Mouse (Mus musculus) MEL (cell line): Measurements from ENCODE around the gene Zfp598. TPM values are rescaled to one million over a fixed set of nuclear protein-coding genes. Genes with fewer than 3 reads are reported as not detected.

Experiments
- DNase-seq: peaks from one replicate; pipeline ENCODE4 v3.0.0; 2011; ENCODE audit warnings: low read depth, low spot score
- H3K27ac ChIP-seq: 2 replicates; pipeline ENCODE4 v1.5.1; 2012; ENCODE audit warnings: low read depth, mild to moderate bottlenecking, control low read depth, low read length, moderate library complexity; ENCODE audit not compliant: control insufficient read depth
- H3K27me3 ChIP-seq, 2 experiments: fragments of 150-350 bp in 1 of 2; sonication (generic) in 1 of 2; 2 replicates each; pipeline ENCODE4 v1.6.1; 2012; ENCODE audit warnings: low read length in 2 of 2, mild to moderate bottlenecking in 2 of 2, improper control_type of control experiment in 1 of 2, moderate library complexity in 1 of 2; ENCODE audit not compliant: insufficient read depth in 2 of 2, control insufficient read depth in 1 of 2
- H3K36me3 ChIP-seq, 2 experiments: 2 replicates each; pipeline ENCODE4 v1.6.1; 2012 to 2014; ENCODE audit warnings: low read length in 2 of 2, improper control_type of control experiment in 1 of 2, inconsistent platforms in 1 of 2, mild to moderate bottlenecking in 1 of 2; ENCODE audit not compliant: insufficient read depth in 2 of 2, control insufficient read depth in 1 of 2
- H3K4me1 ChIP-seq, 2 experiments: fragments of 150-350 bp in 1 of 2; sonication (generic) in 1 of 2; 2 replicates each; pipeline ENCODE4 v1.6.1; 2012; ENCODE audit warnings: low read length in 2 of 2, improper control_type of control experiment in 1 of 2, mild to moderate bottlenecking in 1 of 2; ENCODE audit not compliant: insufficient read depth in 2 of 2, control insufficient read depth in 1 of 2
- H3K4me3 ChIP-seq, 2 experiments: fragments of 150-350 bp in 1 of 2; sonication (generic) in 1 of 2; 2 replicates each; pipeline ENCODE4 v1.5.1; 2012; ENCODE audit warnings: low read depth in 2 of 2, low read length in 2 of 2, mild to moderate bottlenecking in 2 of 2, moderate library complexity in 2 of 2, control low read depth in 1 of 2, improper control_type of control experiment in 1 of 2; ENCODE audit not compliant: control insufficient read depth in 1 of 2, insufficient read depth in 1 of 2
- H3K79me2 ChIP-seq: 2 replicates; pipeline ENCODE4 v1.6.1; 2012; ENCODE audit warnings: mild to moderate bottlenecking, low read length, moderate library complexity; ENCODE audit not compliant: control insufficient read depth, poor library complexity, insufficient read depth
- H3K9ac ChIP-seq: 2 replicates; pipeline ENCODE4 v1.6.1; 2012; ENCODE audit warnings: low read depth, mild to moderate bottlenecking, control low read depth, low read length, moderate library complexity; ENCODE audit not compliant: control insufficient read depth, poor library complexity, severe bottlenecking
- H3K9me3 ChIP-seq: fragments of 150-350 bp; sonication (generic); replicated peaks from 2 replicates; pipeline ENCODE4 v1.6.1; 2012; ENCODE audit warnings: mild to moderate bottlenecking, low read length, improper control_type of control experiment, moderate library complexity; ENCODE audit not compliant: insufficient read depth
- CHD1 ChIP-seq: IDR thresholded peaks from 2 replicates; pipeline ENCODE4 v1.6.1; 2012; ENCODE audit warnings: low read depth, mild to moderate bottlenecking, inconsistent platforms, low read length, improper control_type of control experiment
- CHD2 ChIP-seq: IDR thresholded peaks from 2 replicates; pipeline ENCODE4 v1.6.1; 2011; ENCODE audit warnings: low read length, improper control_type of control experiment
- CTCF ChIP-seq, 3 experiments: IDR thresholded peaks in 2 of 3; conservative IDR thresholded peaks in 1 of 3; 2 replicates each; pipeline ENCODE4 v1.5.1; 2011 to 2012; ENCODE audit warnings: low read length in 3 of 3, low read depth in 2 of 3, mild to moderate bottlenecking in 2 of 3, improper control_type of control experiment in 1 of 3, inconsistent platforms in 1 of 3, mixed read lengths in 1 of 3, moderate library complexity in 1 of 3; ENCODE audit not compliant: control insufficient read depth in 1 of 3, insufficient read depth in 1 of 3, poor library complexity in 1 of 3, severe bottlenecking in 1 of 3
- EP300 ChIP-seq, 2 experiments: IDR thresholded peaks; 2 replicates each; pipeline ENCODE4 v1.6.1; 2011; ENCODE audit warnings: improper control_type of control experiment in 2 of 2, low read length in 2 of 2, low read depth in 1 of 2, mild to moderate bottlenecking in 1 of 2
- GABPA ChIP-seq: IDR thresholded peaks from 2 replicates; pipeline ENCODE4 v1.6.1; 2012; ENCODE audit warnings: low read depth, mild to moderate bottlenecking, inconsistent platforms, low read length, improper control_type of control experiment, moderate library complexity
- HCFC1 ChIP-seq: IDR thresholded peaks from 2 replicates; pipeline ENCODE4 v1.6.1; 2012; ENCODE audit warnings: low read depth, mild to moderate bottlenecking, inconsistent platforms, low read length, improper control_type of control experiment, moderate library complexity
- JUND ChIP-seq: IDR thresholded peaks from 2 replicates; pipeline ENCODE4 v1.6.1; 2011; ENCODE audit warnings: low read depth, mild to moderate bottlenecking, improper control_type of control experiment, low read length
- KAT2A ChIP-seq: conservative IDR thresholded peaks from 2 replicates; pipeline ENCODE4 v1.6.1; 2012; ENCODE audit warnings: low read depth, low read length, improper control_type of control experiment, inconsistent platforms
- MAFK ChIP-seq: IDR thresholded peaks from 2 replicates; pipeline ENCODE4 v1.6.1; 2011; ENCODE audit warnings: low read depth, mild to moderate bottlenecking, low read length, improper control_type of control experiment, borderline replicate concordance
- MAZ ChIP-seq: IDR thresholded peaks from 2 replicates; pipeline ENCODE4 v1.6.1; 2012; ENCODE audit warnings: low read depth, mild to moderate bottlenecking, inconsistent platforms, low read length, improper control_type of control experiment
- MEF2A ChIP-seq: IDR thresholded peaks from 2 replicates; pipeline ENCODE4 v1.6.1; 2014; ENCODE audit warnings: low read depth, mild to moderate bottlenecking, inconsistent platforms, low read length, improper control_type of control experiment; ENCODE audit not compliant: poor library complexity, insufficient replicate concordance, severe bottlenecking; ENCODE audit errors: extremely low read depth
- NRF1 ChIP-seq: IDR thresholded peaks from 2 replicates; pipeline ENCODE4 v1.6.1; 2014; ENCODE audit warnings: low read depth, mild to moderate bottlenecking, inconsistent platforms, low read length, improper control_type of control experiment, moderate library complexity; ENCODE audit not compliant: poor library complexity, insufficient read depth, severe bottlenecking
- POLR2AphosphoS2 ChIP-seq: IDR thresholded peaks from 2 replicates; pipeline ENCODE4 v1.6.1; 2011; ENCODE audit warnings: low read length, improper control_type of control experiment
- POLR2AphosphoS5 ChIP-seq: IDR thresholded peaks from 2 replicates; pipeline ENCODE4 v1.6.1; 2012; ENCODE audit warnings: low read depth, borderline replicate concordance, mild to moderate bottlenecking, inconsistent platforms, low read length, moderate library complexity, mixed read lengths
- RAD21 ChIP-seq: IDR thresholded peaks from 2 replicates; pipeline ENCODE4 v1.6.1; 2011; ENCODE audit warnings: mild to moderate bottlenecking, low read depth, low read length, improper control_type of control experiment
- RCOR1 ChIP-seq: IDR thresholded peaks from 2 replicates; pipeline ENCODE4 v1.6.1; 2012; ENCODE audit warnings: low read depth, mild to moderate bottlenecking, inconsistent platforms, low read length, improper control_type of control experiment
- SIN3A ChIP-seq: IDR thresholded peaks from 2 replicates; pipeline ENCODE4 v1.6.1; 2012; ENCODE audit warnings: low read length, improper control_type of control experiment, inconsistent platforms
- SMC3 ChIP-seq: IDR thresholded peaks from 2 replicates; pipeline ENCODE4 v1.6.1; 2011; ENCODE audit warnings: low read depth, low read length, improper control_type of control experiment
- TAL1 ChIP-seq: IDR thresholded peaks from 2 replicates; pipeline ENCODE4 v1.6.1; 2012; ENCODE audit warnings: mild to moderate bottlenecking, inconsistent platforms, low read length, moderate library complexity, mixed read lengths
- TBP ChIP-seq: IDR thresholded peaks from 2 replicates; pipeline ENCODE4 v1.8.0; 2011; ENCODE audit warnings: low read depth, low read length, improper control_type of control experiment
- USF1 ChIP-seq: IDR thresholded peaks from 2 replicates; pipeline ENCODE4 v1.6.1; 2014; ENCODE audit warnings: low read depth, mild to moderate bottlenecking, inconsistent platforms, low read length, improper control_type of control experiment, moderate library complexity
- USF2 ChIP-seq, 2 experiments: IDR thresholded peaks; 2 replicates each; pipeline ENCODE4 v1.6.1; 2011 to 2012; ENCODE audit warnings: improper control_type of control experiment in 2 of 2, low read length in 2 of 2, borderline replicate concordance in 1 of 2, inconsistent platforms in 1 of 2, low read depth in 1 of 2, mild to moderate bottlenecking in 1 of 2; ENCODE audit not compliant: insufficient read depth in 1 of 2
- ZC3H11A ChIP-seq: IDR thresholded peaks from 2 replicates; pipeline ENCODE4 v1.6.1; 2012; ENCODE audit warnings: low read depth, mild to moderate bottlenecking, inconsistent platforms, low read length, improper control_type of control experiment
- ZKSCAN1 ChIP-seq: IDR thresholded peaks from 2 replicates; pipeline ENCODE4 v1.6.1; 2012; ENCODE audit warnings: low read depth, mild to moderate bottlenecking, inconsistent platforms, low read length, improper control_type of control experiment, moderate library complexity
- ZMIZ1 ChIP-seq: IDR thresholded peaks from 2 replicates; pipeline ENCODE4 v1.6.1; 2012; ENCODE audit warnings: low read depth, mild to moderate bottlenecking, inconsistent platforms, low read length, improper control_type of control experiment, moderate library complexity
- ZNF384 ChIP-seq: IDR thresholded peaks from 2 replicates; pipeline ENCODE4 v1.6.1; 2012; ENCODE audit warnings: low read depth, mild to moderate bottlenecking, inconsistent platforms, low read length, improper control_type of control experiment
- polyA plus RNA-seq, 2 experiments: library from polyadenylated mRNA; stranded (reverse) in 1 of 2; unstranded in 1 of 2; fragments of >175 nt in 1 of 2; fragments of >200 nt in 1 of 2; gene quantifications; 2 replicates each; pipeline versions ENCODE4 v1.2.1 to v1.2.4; 2012; ENCODE audit warnings: low replicate concordance in 2 of 2, low read depth in 1 of 2; ENCODE audit not compliant: insufficient read length in 2 of 2, insufficient read depth in 1 of 2, missing spikeins in 1 of 2
- total RNA-seq: library from RNA; depleted of rRNA; stranded (reverse); fragments of 300-350 nt; gene quantifications from 2 replicates; pipeline ENCODE4 v1.2.3, GENCODE M21; 2012

The Zfp598 gene
- total and polyA plus RNA-seq, 3 experiments, result 22.2 to 80.4 (median 59.0) TPM

DNA sequence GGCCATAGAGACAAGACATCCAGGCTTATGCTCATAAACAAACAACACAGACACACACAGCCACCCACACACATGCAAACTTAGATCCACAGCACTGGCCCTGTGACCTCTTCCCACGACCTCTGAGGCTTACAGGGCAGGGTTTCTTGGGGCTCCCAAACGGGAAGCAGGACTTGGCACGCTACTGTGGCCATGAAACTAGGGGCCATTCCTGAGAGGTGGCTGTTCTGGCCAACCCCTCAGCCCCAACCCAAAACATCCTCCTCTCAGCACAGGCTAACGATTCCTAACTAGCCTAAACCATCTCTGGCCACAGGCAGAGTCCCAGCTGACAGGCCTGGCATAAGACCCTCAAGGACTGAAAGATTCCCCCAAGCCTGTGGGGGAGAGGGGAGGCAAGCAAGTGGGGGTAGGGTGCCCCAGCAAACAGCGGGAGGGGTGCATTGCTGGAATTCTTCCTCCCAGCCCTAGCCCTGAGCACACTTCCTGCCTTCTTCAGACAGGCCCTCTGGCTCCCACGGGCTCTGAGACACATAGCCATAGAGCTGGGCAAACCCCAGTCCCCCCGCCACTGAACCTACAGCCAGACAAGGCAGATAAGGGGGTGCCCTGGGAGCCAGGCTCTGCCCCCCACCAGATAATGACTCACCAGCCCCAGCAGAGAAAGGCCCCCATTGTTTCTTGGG is 25.3 kb upstream of the Zfp598 start:
- DNase-seq, result no peak
- TF ChIP-seq NRF1 (no peak), GABPA (no peak), ZMIZ1 (no peak), SIN3A (no peak), KAT2A (no peak), ZKSCAN1 (no peak), RAD21 (no peak), EP300 (IDR thresholded peaks at IDR 0.05; ENCODE audit: low read depth in 1 of 2, low read length in 2 of 2) (no peak), MAZ (no peak), SMC3 (no peak), CTCF (IDR thresholded peaks at IDR 0.05 in 2 of 3, conservative IDR thresholded peaks at IDR 0.05 in 1 of 3; ENCODE audit: control insufficient read depth in 1 of 3, insufficient read depth in 1 of 3, low read depth in 2 of 3, low read length in 3 of 3, poor library complexity in 1 of 3, severe bottlenecking in 1 of 3) (no peak), USF1 (no peak), JUND (no peak)
- no peaks in the 10 kb centered on the region for H3K4me1 ChIP-seq
- no peaks in the 10 kb centered on the region for H3K9me3 ChIP-seq
- H3K4me3 ChIP-seq, result no peak overlapping the region
- H3K79me2 ChIP-seq, result no peaks in the 10 kb centered on the region
- H3K27ac ChIP-seq, result no peak overlapping the region
- no peak overlapping the region for H3K9ac ChIP-seq
- peaks cover 2 to 4% of the 10 kb centered on the region in 2 experiments; a peak in 2 of 4 replicates for H3K27me3 ChIP-seq
- H3K36me3 ChIP-seq, result no peaks in the 10 kb centered on the region

DNA sequence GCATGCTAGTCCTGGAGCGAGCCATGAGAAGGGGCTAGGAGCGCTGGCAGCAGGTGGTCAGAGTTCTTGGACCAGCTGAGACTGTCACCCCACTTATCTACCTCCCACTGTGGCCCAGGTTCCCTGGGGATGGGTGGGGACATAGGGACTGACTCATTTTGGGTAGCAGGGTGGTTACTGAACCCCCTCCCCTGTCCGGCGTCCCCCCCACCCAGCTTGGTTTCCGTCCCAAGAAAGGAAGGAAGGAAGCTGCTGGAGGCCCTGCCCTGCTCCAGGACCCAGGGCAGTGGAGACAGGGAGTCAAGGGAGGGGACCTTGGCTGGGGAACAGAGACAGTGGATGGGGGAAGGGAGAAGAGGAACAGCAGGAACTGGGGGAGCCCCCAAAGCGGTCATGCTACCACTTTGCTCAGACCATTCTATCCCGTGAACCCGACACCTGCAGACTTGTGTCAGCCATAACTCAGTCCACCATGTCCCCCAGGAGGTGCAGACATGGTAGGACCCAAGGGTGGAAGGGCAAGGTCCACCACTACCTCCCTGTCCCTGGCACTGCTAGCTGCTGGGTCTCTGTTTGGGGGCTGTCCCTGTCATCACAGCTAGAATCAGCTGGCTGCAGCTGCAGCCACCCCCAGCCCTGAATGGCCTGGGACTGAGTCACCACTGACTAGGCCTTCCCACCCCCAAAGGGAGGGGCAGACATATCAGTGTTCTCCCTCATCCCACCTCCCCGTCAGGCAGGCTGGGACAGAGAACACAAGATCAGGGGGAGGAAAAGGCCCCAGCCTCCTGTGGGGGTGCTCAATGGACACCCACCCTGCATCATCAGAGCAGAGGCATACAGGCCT is 24.4 kb upstream of the Zfp598 start:
- H3K9ac ChIP-seq, result no peak overlapping the region
- H3K4me3 ChIP-seq, result no peak overlapping the region

More for the DNA sequence above, 24.4 kb upstream of the Zfp598 start:
- Histone ChIP-seq H3K36me3 (no peaks in the 10 kb centered on the region), H3K27me3 (peaks cover 2 to 12% of the 10 kb centered on the region in 2 experiments; a peak in 3 of 4 replicates), H3K9me3 (no peaks in the 10 kb centered on the region), H3K79me2 (no peaks in the 10 kb centered on the region), H3K27ac (no peak overlapping the region), H3K4me1 (no peaks in the 10 kb centered on the region)
- TF ChIP-seq ZMIZ1 (no peak), CHD1 (no peak), TAL1 (no peak), HCFC1 (no peak), POLR2AphosphoS2 (no peak), RAD21 (no peak), USF2 (IDR thresholded peaks at IDR 0.05; ENCODE audit: borderline replicate concordance in 1 of 2, insufficient read depth in 1 of 2, low read depth in 1 of 2, low read length in 2 of 2) (no peak), ZC3H11A (no peak), MEF2A (no peak), CHD2 (no peak), CTCF (IDR thresholded peaks at IDR 0.05 in 2 of 3, conservative IDR thresholded peaks at IDR 0.05 in 1 of 3; ENCODE audit: control insufficient read depth in 1 of 3, insufficient read depth in 1 of 3, low read depth in 2 of 3, low read length in 3 of 3, poor library complexity in 1 of 3, severe bottlenecking in 1 of 3) (no peak), ZNF384 (no peak), POLR2AphosphoS5 (no peak), MAFK (no peak), RCOR1 (no peak), TBP (no peak)
- no peak for DNase-seq
